Mouse (Mus musculus) neural tube, embryonic 13.5 days (tissue): Measurements from ENCODE around the gene Samt1. TPM values are rescaled to one million over a fixed set of nuclear protein-coding genes. Genes with fewer than 3 reads are reported as not detected.
"Not testable (repeated sequence)": the region's sequence is repeated elsewhere in the genome, so short reads cannot be mapped to it uniquely, and the experiment has no call there.

ENCODE experiments used
- ATAC-seq: fragments of 200-750 bp; cut with Nextera tagmentation; 2 replicates; pipeline ENCODE4 v1.8.0; 2017; ENCODE audit warnings: low read depth, mild to moderate bottlenecking, moderate TSS enrichment, moderate library complexity
- H3K27ac ChIP-seq: fragments of 300-500 bp; sonication (generic); replicated peaks from 2 replicates; pipeline ENCODE4 v1.5.1; 2015; ENCODE audit warnings: moderate library complexity, mild to moderate bottlenecking, inconsistent platforms
- H3K27me3 ChIP-seq: fragments of 300-500 bp; sonication (generic); 2 replicates; pipeline ENCODE4 v1.6.1; 2015; ENCODE audit warnings: mild to moderate bottlenecking, inconsistent platforms
- H3K36me3 ChIP-seq: fragments of 300-500 bp; sonication (generic); 2 replicates; pipeline ENCODE4 v1.6.1; 2015; ENCODE audit warnings: mild to moderate bottlenecking, inconsistent platforms
- H3K4me1 ChIP-seq: fragments of 300-500 bp; sonication (generic); replicated peaks from 2 replicates; pipeline ENCODE4 v1.6.1; 2015; ENCODE audit warnings: inconsistent platforms
- H3K4me2 ChIP-seq: fragments of 300-500 bp; sonication (generic); 2 replicates; pipeline ENCODE4 v1.6.1; 2015; ENCODE audit warnings: inconsistent platforms, mild to moderate bottlenecking, moderate library complexity
- H3K4me3 ChIP-seq: fragments of 300-500 bp; sonication (generic); 2 replicates; pipeline ENCODE4 v1.5.1; 2015; ENCODE audit warnings: mild to moderate bottlenecking, inconsistent platforms
- H3K9ac ChIP-seq: fragments of 300-500 bp; sonication (generic); 2 replicates; pipeline ENCODE4 v1.6.1; 2015; ENCODE audit warnings: moderate library complexity, mild to moderate bottlenecking, inconsistent platforms
- H3K9me3 ChIP-seq: fragments of 300-500 bp; sonication (generic); 2 replicates; pipeline ENCODE4 v1.6.1; 2016; ENCODE audit warnings: inconsistent platforms
- WGBS: fragments of 180-500 bp; shearing (Covaris S2); methylation state at CpG from one replicate; pipeline ENCODE4 v1.1.7; 2015; 5-methylcytosine and 5-hydroxymethylcytosine counted together
- polyA plus RNA-seq: library from polyadenylated mRNA; unstranded; fragments of >200 nt; fragmentation: Nextera tagmentation; extraction: Ambion mirVana; gene quantifications from 2 replicates; pipeline ENCODE4 v1.2.1, GENCODE M21; 2015

The Samt1 gene
- not detected in 2 replicates for polyA plus RNA-seq

DNA sequence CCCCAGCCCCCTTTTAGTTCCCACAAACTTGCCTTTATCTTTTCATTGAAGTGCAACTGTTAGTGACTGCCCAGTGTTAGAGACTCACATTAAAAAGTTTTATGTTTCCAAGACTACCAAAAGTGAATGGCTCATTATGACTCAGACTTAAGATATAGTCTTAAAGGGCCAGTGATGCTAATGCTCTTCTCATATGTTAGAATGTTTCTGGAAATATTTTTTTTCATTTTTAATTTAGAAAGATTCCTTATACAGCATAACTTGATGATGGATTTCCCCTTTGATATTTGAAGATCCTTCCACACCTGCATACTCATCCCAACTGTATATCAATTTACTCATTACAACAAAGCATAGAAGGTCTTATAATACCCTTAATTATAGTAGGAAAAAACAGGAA, at the start of gene Samt1:
Gene Samt1, minus strand, starts transcription at position 101 of the 400 bp plus-strand sequence.
- not testable (repeated sequence) for H3K27me3 ChIP-seq, H3K9ac ChIP-seq, ATAC-seq, H3K27ac ChIP-seq, H3K9me3 ChIP-seq, H3K4me1 ChIP-seq, H3K36me3 ChIP-seq, H3K4me3 ChIP-seq, H3K4me2 ChIP-seq

DNA sequence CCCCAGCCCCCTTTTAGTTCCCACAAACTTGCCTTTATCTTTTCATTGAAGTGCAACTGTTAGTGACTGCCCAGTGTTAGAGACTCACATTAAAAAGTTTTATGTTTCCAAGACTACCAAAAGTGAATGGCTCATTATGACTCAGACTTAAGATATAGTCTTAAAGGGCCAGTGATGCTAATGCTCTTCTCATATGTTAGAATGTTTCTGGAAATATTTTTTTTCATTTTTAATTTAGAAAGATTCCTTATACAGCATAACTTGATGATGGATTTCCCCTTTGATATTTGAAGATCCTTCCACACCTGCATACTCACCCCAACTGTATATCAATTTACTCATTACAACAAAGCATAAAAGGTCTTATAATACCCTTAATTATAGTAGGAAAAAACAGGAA, 42.5 kb upstream of the Samt1 start, which contains the start of gene Gm10057:
Gene Gm10057, minus strand, starts transcription at position 101 of the 400 bp plus-strand sequence.
- not testable (repeated sequence) for H3K27me3 ChIP-seq, H3K4me3 ChIP-seq, H3K9ac ChIP-seq, H3K36me3 ChIP-seq, H3K4me2 ChIP-seq, ATAC-seq, H3K27ac ChIP-seq, H3K4me1 ChIP-seq, H3K9me3 ChIP-seq

DNA sequence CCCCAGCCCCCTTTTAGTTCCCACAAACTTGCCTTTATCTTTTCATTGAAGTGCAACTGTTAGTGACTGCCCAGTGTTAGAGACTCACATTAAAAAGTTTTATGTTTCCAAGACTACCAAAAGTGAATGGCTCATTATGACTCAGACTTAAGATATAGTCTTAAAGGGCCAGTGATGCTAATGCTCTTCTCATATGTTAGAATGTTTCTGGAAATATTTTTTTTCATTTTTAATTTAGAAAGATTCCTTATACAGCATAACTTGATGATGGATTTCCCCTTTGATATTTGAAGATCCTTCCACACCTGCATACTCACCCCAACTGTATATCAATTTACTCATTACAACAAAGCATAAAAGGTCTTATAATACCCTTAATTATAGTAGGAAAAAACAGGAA, 21.3 kb upstream of the Samt1 start, which contains the start of gene 4921511M17Rik:
Gene 4921511M17Rik, minus strand, starts transcription at position 101 of the 400 bp plus-strand sequence.
- not testable (repeated sequence) for H3K27ac ChIP-seq, ATAC-seq, H3K4me1 ChIP-seq, H3K27me3 ChIP-seq, H3K4me2 ChIP-seq, H3K9ac ChIP-seq, H3K36me3 ChIP-seq, H3K9me3 ChIP-seq, H3K4me3 ChIP-seq

DNA sequence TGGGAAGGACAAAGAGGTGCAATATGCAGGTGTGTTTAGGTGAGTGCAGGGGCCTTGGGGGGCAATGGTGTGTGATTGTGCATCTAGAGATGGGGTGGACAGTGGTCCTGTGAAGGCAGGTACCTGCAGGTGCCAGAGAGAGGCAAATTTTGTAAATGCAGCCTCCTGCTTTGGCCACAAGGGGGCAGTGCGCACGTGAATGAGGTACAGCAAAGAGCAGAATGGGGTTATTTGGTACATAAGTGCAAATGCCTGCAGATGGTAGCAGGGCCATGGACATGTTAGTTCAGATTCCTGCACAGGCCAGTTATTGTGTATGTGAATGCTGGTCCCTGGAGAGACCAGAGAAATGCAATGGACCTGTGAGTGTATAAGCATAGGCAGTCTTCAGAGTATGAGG, 35.5 kb downstream of the Samt1 start:
- not testable (repeated sequence) for ATAC-seq, H3K9ac ChIP-seq, H3K9me3 ChIP-seq, H3K4me2 ChIP-seq, H3K36me3 ChIP-seq, H3K27ac ChIP-seq, H3K4me1 ChIP-seq, H3K4me3 ChIP-seq, H3K27me3 ChIP-seq
- WGBS, result no CpG with 5 or more reads among the region's 2 CpGs

DNA sequence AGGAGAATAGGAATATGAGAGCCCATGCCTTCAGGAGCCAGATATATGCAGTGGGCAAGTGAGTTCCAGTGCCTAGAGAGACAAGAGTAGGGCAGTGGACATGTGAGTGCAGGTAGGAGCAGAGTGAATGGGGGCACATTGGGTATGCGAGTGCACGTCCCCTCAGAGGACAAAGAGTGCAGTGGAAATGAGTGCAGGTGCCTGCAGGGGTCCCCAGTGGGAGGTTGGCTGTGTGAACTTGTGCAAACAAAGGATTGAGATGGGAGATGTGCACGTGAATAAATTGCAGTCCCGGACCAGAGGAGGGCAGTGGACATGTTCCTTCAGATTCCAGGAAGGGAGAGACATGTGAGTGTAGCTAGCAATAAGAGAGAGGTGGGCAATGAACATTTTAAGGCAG, 36.0 kb downstream of the Samt1 start:
- not testable (repeated sequence) for H3K9me3 ChIP-seq, H3K4me2 ChIP-seq, H3K27ac ChIP-seq, H3K4me1 ChIP-seq, ATAC-seq, H3K9ac ChIP-seq, H3K27me3 ChIP-seq, H3K36me3 ChIP-seq, H3K4me3 ChIP-seq
- 28% methylated on average over 4 of the region's 4 CpGs for WGBS

DNA sequence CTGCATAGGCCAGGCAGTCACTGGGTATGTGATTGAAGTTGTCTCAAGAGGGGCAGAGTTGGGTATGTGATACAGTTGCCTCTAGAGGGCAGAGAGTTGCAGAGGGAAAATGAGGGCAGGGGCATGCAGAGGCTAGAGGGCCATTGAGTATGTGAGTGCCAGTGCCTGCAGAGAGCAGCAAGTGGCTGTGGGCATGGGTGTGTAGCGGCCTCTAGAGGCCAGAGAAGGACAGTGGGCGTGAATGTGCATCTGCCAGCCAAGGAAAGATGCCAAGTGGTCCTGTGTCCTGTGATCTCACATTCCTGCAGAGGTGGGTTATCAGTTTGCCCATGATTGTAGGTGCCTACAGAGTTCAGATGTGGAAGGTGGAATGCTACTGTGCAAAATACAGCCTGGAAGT, 38.0 kb downstream of the Samt1 start:
- no peaks in the 10 kb centered on the region for H3K9me3 ChIP-seq
- no peaks in the 10 kb centered on the region for H3K27me3 ChIP-seq
- no peaks in the 10 kb centered on the region for H3K4me1 ChIP-seq
- WGBS, result 16% methylated on average over 2 of the region's 2 CpGs
- no peak overlapping the region for H3K4me3 ChIP-seq
- ATAC-seq, result no peak
- no peak overlapping the region for H3K9ac ChIP-seq
- no peak overlapping the region for H3K27ac ChIP-seq
- H3K36me3 ChIP-seq, result no peaks in the 10 kb centered on the region
- no peak overlapping the region for H3K4me2 ChIP-seq

DNA sequence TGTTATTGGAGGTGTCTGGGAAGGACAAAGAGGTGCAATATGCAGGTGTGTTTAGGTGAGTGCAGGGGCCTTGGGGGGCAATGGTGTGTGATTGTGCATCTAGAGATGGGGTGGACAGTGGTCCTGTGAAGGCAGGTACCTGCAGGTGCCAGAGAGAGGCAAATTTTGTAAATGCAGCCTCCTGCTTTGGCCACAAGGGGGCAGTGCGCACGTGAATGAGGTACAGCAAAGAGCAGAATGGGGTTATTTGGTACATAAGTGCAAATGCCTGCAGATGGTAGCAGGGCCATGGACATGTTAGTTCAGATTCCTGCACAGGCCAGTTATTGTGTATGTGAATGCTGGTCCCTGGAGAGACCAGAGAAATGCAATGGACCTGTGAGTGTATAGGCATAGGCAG, 59.6 kb downstream of the Samt1 start:
- not testable (repeated sequence) for H3K4me3 ChIP-seq, H3K9me3 ChIP-seq, H3K27me3 ChIP-seq, H3K27ac ChIP-seq, H3K4me1 ChIP-seq, ATAC-seq, H3K9ac ChIP-seq, H3K4me2 ChIP-seq, H3K36me3 ChIP-seq
- no CpG with 5 or more reads among the region's 2 CpGs for WGBS

Other genes with a start within 250 kb of the Samt1 start
- gene Spin2c, start 180.4 kb downstream of the Samt1 start, polyA plus RNA-seq, result 14.4 and 16.8 TPM in 2 replicates
- gene 4921511M17Rik, start 21.2 kb upstream of the Samt1 start, polyA plus RNA-seq, result not detected in 2 replicates
- not detected in 2 replicates for gene Gm10057, start 42.4 kb upstream of the Samt1 start, polyA plus RNA-seq
- not detected in 2 replicates for gene Gm15140, start 108.0 kb upstream of the Samt1 start, polyA plus RNA-seq